Mouse (Mus musculus) c-Kit-positive CD71-positive TER-119-positive erythroid progenitor cells, embryonic 14.5 days (primary cell): Measurements from ENCODE around the gene Capzb.

Experiments used
- DNase-seq: peaks from one replicate; pipeline ENCODE4 v3.0.0-alpha.2; 2013; ENCODE audit warnings: low spot score

Capzb gene

GRCm38 (mm10) chr4:139267335-139267734 is 74.6 kb downstream of the Capzb start:
- no peak for DNase-seq

- no peak for DNase-seq
Observed at GRCm38 (mm10) chr4:139268242-139268641, 75.5 kb downstream of the Capzb start.

GRCm38 (mm10) chr4:139270168-139270567 is 77.5 kb downstream of the Capzb start:
- DNase-seq = no peak

GRCm38 (mm10) chr4:139271562-139271961 is 78.9 kb downstream of the Capzb start:
- no peak for DNase-seq

DNA sequence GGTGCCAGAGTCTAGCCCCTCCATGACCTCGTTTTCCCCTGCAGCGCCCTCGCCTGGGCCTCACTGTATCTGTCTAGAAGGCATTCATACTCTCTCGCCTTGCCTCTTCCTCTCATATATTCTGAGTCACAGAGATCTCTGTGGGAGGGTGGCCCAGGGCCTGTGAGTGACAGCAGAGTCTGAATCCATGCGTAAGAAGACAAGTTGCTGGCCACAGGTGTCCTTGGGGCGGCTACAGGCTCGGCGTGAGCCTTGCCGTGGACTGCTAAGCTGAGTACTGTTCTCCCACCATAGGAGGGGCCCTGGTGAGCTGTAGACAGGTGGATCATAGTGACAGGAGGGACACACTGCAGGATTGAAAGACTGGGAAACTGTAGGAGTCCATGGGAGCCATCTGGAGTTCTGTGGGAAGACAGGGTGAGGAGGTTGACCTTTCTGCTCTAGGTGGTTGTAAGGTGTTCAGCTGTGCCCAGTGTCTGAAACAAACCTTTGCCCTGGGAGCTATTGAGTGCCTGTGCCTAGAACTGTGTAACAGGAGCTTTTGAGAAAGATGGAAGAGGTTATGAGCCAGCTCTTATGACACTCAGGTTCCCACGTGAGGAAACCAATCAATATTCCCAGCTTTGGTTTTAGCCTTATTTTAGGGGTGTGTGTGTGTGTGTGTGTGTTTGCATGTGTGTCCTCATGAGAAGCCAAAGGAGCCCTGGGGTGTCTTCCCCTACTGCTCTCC is 80.4 kb downstream of the Capzb start:
- DNase-seq = no peak

GRCm38 (mm10) chr4:139274573-139274972 is 81.9 kb downstream of the Capzb start:
- DNase-seq = no peak

DNA sequence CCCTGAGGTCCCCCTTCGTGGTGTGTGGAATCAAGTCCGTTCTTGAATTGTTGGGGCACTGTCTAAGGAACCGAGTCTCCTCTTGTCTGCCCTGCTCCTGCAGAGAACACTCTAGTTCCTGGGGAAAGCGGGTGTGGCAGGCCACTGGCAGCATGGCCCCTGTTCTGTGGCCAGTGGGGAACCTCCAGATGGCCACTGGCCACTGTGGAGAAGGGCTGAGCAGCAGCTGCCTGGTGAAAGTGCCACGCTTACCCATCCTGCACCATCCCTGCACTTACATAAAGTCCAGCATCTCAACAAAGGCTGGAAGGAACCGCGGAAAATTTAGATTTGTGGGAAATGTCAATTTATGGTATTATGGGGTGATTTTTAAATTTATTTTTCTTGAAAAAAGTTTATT is 83.7 kb downstream of the Capzb start:
- DNase-seq = no peak

DNA sequence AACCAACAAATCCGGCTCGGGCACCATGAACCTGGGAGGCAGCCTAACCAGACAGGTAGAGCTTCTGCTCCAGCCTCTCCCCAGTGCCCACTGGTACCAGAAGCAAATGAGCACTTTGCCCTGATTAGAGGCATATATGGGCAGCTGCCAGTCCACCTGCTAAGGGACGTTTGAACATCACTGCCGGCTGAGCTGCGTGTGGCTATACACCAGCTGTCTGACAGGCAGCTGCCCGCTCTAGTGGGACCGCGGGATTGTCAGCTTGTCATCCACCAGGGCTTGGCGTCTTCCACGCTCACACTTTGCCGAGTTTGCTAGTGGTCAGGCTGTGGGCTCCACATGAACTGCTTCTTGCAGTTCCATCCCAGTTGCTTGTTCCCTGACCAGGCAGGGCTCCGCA is 87.8 kb downstream of the Capzb start:
- no peak for DNase-seq

DNA sequence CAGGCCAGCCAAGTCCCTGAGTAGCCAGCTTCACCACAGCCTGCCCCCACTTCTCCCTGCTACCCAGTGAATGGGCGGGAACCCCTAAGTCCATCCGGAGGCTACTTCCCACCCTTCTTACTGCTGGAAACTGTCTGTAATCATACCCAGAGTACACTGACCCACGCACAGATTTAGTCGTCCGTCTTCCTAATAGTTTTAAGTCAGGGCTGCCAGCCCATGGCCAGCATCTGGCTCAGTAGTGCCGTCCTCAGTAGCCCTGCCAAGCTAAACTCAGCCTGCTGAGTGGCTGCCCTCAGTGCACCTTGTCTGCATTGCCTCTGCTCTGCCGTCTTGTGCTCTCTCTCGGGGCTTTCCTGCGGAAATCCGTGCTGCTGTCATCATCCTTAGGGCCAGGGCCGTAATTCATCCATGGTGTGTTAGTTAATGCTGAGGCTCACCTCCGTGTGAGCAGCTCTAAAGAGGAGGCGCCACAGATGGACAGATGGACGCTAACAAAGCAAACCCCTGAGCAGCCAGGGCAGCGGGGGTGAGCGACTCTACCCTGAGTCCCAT is 89.2 kb downstream of the Capzb start:
- no peak for DNase-seq

DNA sequence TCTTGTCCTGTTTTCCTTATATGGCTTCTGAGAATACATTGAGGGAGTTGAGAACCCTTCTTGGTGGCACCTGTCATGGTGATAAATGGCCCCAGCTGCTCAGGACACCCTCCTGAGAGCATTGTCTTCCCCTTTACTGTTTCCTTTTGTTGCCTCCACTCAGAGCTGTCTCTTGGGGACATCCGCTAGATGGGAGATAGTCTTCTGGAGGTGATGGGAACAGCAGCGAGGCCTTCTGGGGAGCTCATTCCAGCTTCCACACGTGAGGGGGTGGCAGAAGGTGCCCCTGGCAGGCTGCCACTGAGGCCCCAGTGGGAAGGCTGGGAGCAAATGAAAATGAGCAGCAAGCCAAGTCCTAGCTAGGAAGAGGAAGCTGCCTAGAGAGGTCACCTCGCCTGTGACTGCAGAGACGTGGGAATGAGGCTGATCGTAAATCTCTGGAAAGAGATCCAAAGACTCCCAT is 90.3 kb downstream of the Capzb start:
- DNase-seq = no peak

DNA sequence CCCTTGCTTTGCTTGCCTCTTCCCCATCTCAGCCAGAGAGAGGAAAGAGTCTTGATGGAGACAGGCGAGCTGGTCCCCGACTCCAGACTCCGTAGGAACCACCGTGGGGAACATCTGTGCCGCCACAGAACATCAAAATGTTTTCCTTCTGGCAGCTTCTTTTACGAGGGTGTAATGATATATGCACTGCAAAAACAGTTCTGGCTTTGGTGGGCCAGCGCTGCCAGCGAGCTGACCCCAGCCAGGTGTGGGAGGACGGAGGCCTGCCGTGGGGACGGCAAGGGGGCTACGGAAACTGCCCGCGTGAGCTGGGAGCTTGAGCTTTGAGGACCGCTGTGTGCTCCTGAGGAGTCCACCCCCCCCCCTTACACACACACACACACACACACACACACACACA is 92.2 kb downstream of the Capzb start:
- no peak for DNase-seq

DNA sequence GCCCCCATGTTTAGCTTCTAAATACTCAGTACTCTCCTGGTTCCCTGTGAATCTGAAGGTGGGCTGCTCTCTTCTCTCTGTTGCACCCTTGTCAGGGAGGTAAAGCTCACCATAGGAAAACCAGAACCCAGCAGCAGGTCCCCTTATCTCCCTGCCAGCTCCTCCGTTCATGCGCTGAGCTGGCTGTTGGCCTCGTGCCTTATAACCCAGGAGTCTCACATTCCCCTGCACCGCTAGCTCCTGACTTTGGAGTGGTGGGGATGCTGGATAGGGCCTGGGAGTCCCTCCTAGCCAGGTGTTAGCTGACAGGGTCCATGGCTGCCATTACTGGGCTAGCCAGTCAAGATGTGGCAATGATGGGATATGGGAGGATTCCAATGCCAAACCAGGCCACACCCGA is 93.5 kb downstream of the Capzb start:
- no peak for DNase-seq

DNA sequence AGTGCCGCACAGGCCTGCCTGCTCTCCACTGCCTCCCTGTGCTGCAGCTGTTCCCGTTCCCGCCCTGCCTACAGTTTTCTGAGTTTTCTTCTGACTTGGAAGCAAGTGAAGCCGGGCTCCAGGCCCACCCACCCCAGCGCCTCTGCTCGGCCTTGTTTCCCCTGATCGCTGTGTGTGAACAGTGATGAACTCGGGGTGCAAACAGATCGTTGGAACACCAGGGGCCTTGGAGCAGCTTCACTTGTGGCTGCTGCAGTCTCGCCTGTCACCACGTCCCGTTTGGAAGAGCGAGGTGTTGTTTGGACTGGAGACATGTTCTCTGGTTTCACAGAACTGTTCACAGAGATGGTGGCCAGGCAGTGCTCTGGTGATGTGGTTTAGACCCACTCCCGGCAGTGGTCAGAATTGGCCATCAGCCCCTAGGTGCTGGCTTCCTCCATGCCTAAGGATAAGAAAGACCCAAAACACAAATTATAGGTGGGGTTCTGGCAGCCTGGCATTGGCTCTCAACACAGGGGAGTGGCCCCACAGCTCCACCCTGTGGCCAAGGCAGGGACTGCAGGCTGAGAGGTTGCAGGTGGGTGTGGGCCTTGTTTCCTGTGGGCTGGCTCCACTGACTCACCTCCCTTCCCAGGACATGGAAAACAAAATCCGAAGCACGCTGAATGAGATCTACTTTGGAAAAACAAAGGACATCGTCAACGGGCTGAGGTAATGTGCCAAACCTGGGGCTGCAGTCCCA is 94.6 kb downstream of the Capzb start:
- DNase-seq = peak; percentile 66

DNA sequence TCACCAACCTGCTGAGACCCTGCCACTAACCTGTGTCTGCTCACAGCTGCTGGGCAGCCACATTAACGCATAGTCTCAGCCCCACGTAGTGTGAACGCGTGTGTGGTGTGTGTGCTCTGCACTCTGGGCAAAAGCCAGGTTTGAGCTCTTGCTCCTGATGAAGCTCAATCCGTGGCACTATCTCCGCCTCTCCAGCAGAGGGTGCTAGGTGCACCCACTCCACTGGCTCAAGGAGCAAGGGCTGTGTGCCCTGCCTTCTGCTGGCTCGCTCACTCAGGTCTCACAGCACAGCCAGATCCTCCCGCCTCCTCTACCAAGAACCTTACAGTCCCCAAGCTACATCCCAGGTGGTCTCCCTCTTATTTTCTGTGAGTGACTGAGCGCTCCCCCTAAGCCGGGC is 96.3 kb downstream of the Capzb start:
- peak; percentile 40 for DNase-seq

- no peak for DNase-seq
Observed at GRCm38 (mm10) chr4:139291099-139291498, 98.4 kb downstream of the Capzb start.

- DNase-seq = no peak
Observed at GRCm38 (mm10) chr4:139292038-139292437, 99.3 kb downstream of the Capzb start.

GRCm38 (mm10) chr4:139297566-139297965 is 104.9 kb downstream of the Capzb start:
- no peak for DNase-seq

GRCm38 (mm10) chr4:139298671-139299366 is 106.1 kb downstream of the Capzb start:
- DNase-seq = no peak

DNA sequence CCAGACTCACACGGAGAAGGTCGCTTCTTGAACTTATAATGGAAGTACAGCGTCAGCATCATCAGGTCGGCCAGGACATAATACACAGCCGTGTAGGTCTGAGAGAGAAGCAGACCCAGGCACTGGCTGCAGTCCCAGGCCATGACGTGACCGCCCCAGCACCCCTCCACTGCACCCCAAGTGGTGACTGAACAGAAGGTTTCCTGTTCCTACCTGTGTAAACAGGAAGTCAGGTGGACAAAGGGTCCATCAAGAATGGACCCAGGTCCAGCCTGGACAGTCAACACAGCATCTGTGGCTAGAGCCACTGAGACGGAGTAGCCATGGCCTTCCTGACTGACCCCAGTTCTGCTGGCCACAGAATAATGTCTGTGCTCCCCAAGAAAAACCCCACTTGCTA is 109.1 kb downstream of the Capzb start:
- DNase-seq = no peak

GRCm38 (mm10) chr4:139302241-139302640 is 109.5 kb downstream of the Capzb start:
- DNase-seq = no peak

- DNase-seq = no peak
Observed at GRCm38 (mm10) chr4:139305521-139305920, 112.8 kb downstream of the Capzb start.

DNA sequence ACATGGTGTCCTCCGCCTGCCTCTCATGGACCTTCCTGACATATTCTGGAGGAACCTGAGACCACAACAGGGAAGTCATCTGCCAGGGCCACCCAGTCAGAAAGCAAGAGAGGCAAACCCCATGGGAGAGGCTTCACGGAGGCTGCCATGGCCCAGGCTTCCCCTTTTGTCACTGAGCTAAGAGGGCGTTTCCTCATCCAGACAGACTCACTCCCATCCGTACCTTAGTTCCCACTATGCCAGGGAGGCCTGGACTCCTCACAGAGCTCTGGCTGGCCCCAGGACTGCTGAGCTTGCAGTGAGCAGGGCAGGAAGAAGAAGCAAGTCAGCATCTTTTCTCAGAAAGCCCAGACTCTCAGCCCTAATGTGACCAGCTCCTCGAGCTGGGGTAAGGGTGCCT is 115.2 kb downstream of the Capzb start:
- DNase-seq = no peak

DNA sequence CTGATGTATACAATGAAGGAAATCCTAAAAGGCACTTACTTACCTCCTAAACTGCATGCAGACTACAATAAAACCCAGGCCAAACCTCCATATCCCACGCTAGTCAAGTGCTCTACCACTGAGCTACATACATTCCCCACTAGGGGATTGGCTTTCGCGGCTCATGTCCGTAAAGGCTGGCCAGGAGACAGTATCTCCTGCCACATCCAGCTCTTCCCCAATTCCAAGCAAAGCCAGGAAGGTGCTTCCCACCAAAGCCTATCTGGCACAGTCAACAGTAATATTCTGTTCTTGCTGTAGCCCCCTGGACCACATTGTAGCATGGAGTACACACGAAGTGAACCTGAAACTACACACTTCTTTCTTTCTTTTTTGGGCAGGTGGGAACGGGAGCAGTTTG is 117.0 kb downstream of the Capzb start:
- DNase-seq = no peak
